Mouse (Mus musculus) MN1 (cell line): ENCODE measurements around the gene Dop1b.

Source experiments
- DNase-seq: peaks from one replicate; pipeline ENCODE4 v3.0.0-alpha.2; 2016; ENCODE audit warnings: low spot score

Gene Dop1b

DNA sequence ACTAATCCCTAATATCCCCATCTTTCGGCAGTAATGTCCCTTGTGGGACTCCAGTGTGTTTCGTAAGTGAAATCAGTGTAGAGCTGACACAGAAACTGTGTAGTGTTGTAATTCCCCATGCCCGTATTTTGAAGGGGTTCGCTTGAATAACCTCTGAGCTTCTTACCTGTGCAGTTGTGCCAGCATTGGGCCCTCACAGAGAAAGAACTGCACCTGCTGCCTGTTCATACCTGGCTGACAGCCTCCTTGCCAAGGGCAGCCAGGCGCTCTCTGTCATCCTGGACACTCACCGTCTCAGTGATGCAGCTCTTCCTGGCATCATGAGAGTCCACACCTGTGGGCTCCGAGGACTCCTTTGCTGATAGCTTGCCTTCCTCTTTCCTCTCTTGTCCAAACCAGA, 1.3 kb downstream of the Dop1b start:
- no peak for DNase-seq

DNA sequence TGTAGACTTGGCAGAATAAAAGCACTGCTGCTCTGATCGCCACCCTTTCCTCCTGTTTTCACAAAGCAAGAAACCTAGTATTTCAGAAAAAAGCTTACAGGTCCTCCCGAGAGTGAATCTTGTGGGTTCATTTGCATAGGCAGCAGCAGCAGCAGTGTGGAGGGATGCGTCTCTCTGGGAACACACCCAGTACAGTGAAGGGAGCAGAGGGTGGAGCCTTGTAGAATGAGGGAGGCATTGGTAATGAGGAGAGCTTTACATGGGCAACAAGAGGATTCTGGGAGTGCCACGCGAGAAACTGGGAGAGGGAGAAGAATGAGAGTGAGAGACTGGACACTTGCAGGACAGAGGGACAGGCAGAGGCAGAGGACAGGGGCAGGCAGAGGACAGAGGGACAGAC, 2.7 kb downstream of the Dop1b start:
- peak; percentile 32 for DNase-seq

DNA sequence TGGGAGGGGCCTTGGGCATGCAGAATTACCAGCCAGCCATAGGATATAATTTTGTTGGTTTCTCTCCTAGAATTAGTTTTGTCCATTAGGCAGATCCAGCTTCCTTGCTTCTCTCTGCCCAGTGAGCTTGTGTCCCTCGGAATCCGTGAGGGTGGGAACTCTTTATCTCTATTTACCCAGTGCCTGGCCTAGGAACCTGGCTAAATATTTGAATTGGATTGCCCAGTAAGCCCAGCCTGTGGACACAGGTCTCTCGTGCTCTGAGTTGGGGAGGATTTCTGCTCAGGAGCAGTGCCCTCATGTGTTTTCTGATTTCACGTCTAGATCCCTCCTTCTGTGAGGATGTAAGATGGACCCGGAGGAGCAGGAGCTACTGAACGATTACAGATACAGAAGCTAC, 4.1 kb downstream of the Dop1b start:
- no peak for DNase-seq

DNA sequence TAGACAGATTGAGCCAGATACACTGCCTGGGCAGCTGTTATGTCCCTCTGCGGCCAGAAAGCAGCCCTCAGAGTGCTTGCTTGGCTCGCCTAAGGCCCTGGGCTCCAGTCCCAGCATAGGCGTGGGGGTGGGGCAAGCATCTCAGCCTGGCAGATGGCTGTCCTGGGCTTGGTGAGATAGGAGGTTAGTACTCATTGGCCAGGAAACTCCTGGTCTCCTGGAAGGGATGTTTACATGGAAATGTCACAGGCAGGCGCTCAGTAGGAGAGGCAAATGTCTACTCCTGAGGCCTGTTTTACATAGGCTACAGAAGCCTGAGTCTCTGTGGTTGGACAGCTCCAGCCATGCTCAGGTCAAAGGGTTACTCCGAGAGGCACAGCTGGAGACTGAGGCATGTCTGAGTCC, 5.6 kb downstream of the Dop1b start:
- peak; percentile 84 for DNase-seq

DNA sequence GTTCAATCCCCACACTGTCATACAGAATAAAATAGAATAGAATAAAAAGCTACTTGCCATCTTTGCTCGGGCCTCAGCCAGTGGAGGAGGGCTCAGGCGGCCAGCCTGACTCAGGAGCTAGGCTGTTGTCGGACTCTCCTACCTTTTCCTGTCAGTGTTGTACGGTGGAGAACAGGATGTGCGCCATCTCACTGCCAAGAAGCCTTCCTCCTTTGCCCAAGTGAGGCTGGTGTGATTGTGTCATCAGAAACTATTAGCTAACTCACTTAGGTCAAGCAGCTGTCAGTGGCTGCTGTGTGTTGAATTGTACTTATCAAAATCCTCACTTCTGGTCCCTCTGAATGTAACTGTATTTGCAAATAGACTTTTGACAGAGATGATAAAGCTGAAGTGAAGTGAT, 10.1 kb downstream of the Dop1b start:
- DNase-seq, result no peak

DNA sequence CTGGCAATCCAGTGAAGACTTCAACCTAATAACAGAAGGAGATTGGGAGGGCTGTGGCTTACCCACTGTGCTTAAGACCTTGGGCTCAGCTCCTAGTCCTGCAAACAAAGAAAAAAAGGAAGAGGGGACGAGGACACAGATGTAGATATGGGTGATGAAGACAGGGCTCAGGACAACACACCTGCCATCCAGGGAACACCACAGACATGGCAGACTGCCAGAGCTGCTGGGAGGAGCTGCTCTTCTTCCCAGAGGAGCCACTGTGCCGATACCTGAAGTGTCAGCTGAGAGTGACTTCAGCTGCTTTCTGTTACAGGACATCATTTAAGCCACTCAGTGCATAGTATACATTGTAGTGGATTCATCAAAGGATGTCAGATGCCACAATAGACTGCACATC, 10.8 kb downstream of the Dop1b start:
- no peak for DNase-seq

DNA sequence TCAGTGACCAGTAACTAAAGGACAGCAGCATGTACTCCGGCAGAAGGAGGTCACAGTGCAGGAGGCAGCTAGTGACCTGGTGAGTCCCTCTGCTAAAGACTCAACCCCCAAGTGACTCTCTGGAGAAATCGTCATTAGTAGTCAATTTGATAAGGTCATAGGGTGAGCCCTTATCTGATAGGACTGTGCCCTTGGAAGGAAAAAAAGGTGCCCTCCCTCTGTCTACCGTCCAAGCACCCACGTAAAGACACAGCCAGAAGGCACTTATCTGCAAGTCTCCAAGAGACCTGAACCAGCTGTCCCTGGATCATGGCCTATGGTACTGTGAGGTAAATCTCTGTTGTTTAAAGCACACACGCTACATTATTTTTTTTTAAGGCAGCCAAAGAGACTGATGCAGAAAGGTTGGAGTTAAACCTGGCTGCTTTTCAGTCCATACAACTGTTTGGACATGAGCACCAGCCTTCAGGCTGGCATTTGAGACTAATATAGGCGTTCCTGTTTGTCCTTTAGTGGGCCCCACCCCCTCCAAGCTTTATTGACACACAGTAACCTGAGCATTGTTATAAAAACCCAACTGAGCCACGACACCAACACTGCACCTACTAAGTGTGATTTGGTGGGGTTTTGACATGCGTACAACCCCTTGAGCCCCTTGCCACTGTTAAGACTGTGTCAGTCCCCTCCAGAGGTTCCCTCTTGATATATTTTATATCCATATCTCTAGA, 13.9 kb downstream of the Dop1b start:
- DNase-seq, result no peak

DNA sequence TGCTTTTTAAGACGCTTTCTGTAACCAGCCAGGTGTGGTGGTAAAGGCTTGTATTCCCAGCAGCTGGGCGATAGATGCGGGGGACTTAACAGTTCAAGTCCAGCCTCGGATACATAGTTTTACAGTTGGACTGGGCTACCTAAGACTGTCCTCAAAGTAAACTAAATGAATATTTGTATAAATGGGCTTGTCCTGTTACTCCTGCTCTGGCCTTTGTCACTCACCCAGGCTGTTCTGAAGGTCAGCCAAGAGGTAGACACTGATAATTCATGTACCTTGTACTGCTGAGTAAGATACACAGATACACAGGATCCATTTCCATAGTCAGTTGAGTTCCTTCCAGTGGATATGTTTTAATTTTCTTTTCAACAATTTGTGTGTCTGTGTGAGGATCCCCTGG, 14.5 kb downstream of the Dop1b start:
- DNase-seq, result no peak

DNA sequence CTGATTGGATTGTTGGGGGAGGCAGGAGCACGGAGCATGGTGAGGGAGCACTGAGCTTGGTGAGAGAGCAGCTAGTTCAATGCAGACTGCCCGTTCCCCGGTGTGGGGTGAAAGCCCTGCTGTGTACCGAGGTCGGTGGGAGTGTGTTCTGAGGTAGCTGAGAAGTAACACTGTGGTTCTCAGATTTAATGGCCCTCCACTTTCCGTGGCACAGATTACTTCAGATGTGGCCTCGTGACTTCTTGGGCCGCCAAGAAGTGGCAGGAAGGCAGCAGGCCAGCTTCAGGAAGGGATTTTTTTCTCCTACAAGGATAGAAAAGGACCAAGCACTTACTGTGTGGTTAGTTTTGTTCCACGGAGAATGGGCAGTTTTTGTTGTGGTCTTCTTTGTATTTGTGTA, 17.0 kb downstream of the Dop1b start:
- DNase-seq, result no peak

DNA sequence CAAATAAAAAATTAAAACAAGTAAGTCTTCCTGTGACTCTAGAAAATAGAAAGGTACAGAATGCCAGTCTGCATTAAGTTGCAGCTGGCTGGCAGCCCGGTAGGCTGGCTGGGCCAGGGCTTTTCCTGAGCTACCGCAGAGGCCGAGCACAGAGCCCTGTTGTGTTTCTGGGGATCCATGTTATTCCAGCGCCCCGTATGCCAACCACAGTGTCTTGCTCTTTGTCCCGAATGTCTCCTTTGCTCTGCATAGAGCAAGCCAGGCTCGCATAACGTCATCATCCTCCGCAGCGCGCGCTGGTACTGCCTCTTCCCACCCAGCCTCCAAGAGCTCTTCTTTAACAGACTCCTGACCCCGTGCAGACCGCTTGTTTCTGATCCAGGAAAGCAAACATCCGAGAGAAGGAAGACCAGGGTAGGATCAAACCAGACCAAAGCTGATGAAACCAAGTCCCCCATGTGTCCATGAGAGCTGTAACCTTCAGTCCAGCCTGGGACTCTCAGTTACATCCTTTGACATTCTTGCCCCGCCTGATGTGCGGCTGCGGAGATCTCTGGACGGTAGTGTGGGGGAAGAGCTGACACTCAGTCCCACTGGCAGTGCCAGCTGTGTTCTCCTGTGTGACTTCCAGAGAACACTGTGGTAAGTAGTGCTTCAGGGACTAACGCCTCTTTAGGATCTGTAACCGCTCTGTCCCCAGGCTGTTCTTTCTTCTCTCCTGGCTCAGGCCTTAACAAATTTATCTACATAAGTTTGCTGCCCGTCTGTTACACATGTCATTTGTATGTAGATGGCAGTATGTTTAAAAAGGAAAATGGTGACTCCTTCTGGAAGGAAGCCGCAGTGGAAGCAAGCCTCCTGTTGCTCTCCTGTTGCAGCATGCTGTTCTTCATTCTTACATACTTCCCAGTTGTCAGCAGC, 18.4 kb downstream of the Dop1b start:
- no peak for DNase-seq

DNA sequence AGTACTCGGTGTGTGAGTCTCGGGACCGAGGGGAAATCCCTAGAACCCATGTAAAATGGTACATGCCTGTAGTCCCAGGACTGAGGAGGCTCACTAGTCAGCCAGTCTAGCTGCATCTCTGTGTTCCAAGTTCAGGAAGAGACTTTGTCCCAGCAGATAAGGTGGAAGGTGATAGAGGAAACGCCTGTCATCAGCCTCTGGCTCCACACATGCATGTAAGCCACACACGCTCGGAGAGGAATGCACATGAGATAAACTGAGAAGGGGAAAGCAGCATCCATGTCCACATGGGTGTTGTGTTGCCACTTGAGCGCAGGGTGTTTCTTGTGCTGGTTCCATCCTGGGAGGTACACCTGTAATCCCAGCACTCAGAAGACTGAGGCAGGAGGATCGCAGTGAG, 19.6 kb downstream of the Dop1b start:
- no peak for DNase-seq

DNA sequence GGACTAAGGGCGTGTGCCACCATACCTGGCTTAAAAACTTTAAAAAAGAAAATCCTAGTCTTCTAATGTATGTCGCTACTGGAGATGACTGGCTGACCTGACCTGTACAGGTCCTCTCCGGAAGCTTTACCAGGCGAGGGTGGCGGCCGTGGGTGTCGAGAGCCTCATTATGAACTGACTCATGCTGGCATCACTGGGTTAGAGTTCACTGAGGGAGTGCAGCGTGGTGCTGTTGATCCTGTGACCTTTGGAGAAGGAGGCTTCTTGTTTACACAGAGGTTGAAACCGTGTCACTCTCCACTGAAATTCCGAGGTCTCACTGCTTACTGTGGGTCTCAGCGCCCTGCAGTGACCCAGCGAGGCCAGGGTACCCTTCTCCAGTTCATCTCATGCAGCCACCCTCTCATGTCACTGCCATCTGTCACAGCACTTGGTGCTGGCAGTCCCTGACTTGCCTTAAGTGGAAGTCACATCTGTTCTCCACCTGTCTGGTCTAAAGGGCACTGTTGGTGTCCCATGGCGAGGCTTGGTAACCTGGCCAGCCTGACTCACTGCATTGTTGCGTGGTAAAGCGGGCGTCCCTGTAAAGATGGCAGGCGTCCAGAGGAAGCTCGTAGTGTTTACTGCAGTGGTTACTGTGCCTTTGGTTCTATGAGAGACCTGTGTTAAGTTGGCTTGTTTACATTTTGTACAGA, 21.3 kb downstream of the Dop1b start:
- no peak for DNase-seq

DNA sequence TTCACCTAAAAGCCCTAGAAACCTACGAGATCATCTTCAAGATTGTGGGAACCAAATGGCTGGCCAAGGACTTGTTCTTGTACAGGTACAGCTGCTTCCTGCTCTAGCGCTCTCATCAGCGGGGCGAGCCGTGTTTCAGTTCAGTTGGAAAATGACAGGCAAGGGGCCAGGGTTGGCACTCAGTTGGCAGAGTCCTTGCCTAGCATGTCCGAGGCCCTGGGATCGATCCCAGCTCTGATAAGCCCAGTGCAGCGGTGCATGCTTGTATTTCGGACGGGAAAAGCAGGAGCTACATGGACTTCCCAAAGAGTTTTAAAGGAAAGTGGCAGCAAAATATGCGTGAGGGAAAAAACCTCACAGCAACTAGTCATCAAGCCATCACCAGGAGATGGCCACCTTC, 27.5 kb downstream of the Dop1b start:
- DNase-seq, result no peak

DNA sequence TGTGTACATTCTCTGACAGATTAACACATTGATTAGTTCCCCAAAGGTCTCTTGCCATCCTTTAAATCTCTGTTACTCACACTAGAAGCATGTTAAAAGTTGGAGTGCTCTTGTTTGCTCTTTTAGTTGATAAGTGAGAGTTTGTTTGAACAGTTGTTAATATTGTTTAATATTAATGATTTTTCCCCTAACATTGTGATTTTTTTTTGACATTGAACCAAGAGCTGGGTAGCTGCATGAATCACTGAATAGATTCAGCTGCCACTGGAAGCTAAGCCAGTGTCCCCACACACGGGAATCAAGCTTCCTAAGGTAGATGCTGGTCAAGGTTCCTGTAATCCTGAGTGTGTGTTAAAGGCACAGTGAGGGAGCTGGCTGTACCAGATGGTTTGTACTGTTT, 31.2 kb downstream of the Dop1b start:
- DNase-seq, result no peak

DNA sequence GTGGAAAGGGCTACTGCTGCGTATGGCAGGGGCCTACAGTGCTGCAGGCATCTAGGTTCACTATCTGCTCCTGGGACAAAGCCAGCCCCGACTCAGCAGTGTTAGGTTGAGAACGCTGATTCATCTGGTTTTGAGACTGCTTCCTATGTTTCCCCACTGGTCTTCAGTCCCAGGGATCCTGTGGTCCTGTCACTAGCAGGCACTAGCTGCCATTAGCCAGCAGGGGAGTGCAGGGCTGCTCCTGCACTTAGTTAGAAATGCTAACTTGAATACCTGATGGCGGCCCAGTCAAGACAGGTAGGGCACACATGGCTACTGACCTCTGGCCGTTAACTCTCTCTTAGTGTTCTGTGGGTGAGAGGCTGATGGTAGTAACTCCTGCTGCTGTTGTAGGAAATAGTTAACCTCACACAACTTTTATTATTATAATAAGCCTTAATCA, 32.4 kb downstream of the Dop1b start:
- DNase-seq, result no peak

DNA sequence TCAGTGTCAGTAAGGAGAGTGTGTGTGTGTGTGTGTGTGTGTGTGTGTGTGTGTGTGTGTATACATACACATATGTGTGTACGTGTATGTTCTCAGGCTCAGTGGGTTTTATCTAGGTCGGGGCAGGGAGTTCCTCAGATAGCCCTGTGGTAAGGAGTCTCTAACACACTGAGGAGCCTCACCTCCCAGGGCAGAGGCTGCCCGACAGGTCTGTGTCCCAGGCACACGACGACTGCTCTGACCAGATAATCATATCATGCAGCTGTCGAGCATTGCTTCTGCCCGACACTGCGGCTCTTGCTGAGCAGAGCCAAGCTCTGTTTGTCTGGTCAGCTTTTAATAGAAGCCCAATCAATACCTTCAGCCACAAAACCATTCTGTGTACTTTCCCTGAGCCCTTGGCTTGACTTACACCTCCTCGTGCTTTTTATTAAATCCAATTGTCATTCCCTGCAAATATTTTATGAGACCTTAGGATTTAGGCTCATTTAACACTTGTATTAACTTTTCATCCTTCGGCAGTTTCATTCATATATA, 33.2 kb downstream of the Dop1b start:
- no peak for DNase-seq

DNA sequence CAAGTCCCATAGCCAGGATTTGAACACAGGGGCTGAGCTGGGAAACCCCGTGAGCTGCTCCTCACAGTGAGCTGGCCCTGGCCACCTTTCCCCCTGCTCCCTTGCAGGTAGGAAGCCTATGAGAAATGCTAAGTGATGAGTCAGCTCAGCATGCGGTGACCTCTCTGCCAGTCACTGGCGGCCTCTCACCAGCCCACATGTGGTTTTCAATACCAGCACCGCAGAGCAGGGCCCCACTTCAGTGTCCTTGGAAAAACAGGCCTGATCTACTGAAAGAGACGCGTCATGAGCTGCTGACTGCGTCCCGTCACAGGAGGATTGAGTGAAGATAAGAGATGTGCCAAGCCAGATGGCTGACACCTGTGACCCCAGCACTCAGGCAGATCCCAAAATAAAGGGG, 34.7 kb downstream of the Dop1b start:
- no peak for DNase-seq

DNA sequence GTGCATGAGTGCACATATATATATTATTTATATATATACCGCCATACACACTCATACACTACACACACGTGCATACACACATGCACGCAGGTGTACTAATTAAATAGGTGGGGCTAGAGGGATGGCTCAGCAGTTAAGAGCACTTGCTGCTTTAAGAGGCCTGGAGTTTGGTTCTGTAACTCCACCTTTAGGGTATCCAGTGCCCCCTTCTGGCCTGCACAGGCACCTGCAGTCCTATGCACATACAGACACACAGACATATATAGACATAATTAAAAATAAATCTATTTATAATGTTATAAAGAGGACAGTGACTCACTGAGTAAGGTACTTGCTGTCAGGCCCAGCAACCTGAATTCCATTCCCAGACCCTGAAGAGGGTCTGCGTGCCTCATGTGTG, 35.3 kb downstream of the Dop1b start:
- DNase-seq, result no peak

DNA sequence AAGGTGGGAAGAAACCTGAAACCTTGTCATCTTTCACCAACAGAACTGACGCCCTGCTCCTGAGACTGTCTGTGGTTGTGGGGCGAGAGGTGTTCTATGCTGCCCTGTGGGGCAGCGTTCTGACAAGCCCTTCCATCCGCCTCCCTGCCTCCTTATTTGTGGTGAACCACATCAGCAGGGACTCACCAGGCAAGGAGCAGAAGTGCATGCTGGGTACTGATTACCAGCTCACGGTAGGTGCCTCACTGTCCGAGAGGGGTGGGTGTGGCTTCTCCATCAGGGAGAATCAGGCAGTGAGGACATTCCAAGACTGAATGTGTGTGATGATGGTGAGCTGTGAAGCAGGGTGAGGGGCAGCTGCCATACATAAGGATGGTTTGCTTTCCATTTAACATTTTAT, 35.7 kb downstream of the Dop1b start:
- DNase-seq, result no peak

DNA sequence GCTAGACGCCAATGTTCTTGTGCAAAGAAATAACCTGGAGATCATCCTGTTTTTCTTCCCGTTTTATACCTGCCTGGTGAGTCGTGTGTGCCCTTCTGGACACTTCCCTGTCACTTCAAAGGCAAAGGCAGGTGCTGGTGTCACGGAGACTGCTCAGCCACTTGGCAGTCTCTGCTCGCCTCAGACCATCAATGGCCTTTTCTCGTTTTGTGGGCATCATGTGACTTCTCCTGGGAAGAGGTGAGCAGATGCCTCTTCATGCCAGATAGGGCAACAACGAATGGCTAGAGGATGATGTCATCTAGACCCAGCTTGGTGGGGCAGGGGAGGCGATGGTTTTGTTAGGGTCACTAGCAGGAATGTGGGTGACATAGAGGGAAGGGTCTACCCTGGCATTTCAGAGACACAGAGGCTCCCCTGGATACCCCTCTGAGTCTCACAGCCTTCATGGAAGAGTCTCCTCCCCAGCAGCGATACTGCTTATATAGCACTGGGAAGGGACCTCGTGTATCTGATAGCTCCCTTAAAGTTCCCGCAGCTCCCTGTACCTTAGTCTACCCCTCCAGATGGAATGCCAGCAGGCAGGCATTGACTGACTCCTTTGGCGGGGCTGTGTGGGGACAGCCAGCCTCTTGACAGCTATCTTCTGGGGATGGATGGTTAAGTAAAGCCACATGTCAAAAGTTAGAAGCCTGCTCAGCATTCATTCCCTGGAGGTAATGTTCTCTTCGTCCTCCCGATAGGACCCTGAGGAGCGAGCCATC, 37.6 kb downstream of the Dop1b start:
- DNase-seq, result no peak

DNA sequence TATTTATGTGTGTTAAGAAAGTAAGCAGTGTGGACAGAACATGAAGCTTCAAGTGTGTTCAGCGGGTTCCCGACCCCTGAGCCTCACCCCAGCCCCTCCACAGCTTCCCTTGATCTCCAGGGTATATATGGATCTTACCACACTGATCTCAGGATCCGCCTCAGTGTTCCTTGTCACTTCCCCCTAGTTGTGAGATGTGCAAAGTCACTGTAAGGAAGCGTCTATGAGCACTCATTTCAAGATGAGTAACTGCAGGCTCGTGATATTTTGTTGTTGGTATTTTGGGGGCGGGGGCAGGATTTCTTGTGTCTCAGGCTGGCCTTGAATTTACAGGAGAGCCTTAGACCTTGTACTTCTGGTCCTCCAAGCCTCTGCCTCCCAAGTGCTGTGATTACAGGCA, 38.8 kb downstream of the Dop1b start:
- DNase-seq, result no peak

DNA sequence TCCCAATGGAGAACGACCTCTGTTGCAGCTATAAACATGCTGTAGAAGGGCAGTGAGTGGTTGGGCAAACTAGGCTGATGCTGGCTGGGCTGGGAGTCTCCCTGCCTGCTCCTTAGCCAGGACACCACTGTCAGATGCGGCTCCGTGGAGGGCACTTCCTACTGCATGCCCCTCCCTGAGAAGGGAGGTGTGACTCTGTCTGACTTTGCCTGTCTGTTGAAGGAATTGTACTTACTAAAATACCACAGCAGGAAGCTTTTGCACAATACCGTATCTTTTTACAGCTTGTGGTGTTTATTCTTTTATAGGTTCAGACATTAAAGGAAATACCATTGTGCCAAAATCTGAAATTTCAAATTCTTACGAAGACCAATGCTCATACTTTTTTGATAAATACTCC, 40.1 kb downstream of the Dop1b start:
- no peak for DNase-seq
